Mouse (Mus musculus) heart, adult 8-10 months (tissue): Measurements from ENCODE around the gene Gad2. TPM values are rescaled to one million over a fixed set of nuclear protein-coding genes. Genes with fewer than 3 reads are reported as not detected.

Source experiments
- microRNA-seq: library from miRNA; unstranded; fragments of <30 nt; microRNA quantifications from one replicate; pipeline ENCODE4 v1.2.0, GENCODE M21; 2022
- total RNA-seq, 4 experiments: library from RNA; stranded (reverse); gene quantifications; 2 replicates each; pipeline ENCODE4 v1.2.4; 2022

Gad2 gene
- total RNA-seq, 4 experiments from 2014 or later: not detected

Small RNA genes within 50 kb of the gene (microRNA-seq; reads per million reads assigned to microRNA genes)
- gene Gm23636: not detected
- not detected for gene Mir3967

Other genes starting within 250 kb of the Gad2 start
- 1 to 10 TPM; 1.9 to 4.7 (median 3.8) TPM for gene Apbb1ip, start 151.9 kb downstream of the Gad2 start, total RNA-seq